In the genomic region with DNA sequence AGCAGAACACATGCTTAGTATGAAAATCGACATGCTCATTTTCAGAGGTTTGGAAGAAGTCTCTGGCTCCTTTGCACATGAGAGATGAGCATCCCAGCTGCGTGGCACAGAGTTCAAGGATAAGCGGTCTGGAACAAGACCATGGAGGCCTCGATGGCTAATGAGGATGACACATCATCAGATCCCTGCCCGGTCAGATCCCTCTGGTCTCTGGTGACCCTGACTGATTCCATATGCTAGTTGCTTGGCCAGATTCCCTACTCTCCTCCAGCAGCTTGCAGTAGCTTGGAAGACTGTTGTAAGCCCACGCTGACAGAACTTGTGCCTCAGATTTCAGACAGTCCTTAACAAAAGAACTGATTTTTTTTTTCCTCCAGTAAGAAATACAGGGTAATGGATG, we compare ENCODE assay signal across 12 mouse cellular contexts. TPM values are rescaled to one million over a fixed set of nuclear protein-coding genes. Genes with fewer than 3 reads are reported as not detected.
DNase-seq lines count a peak whose midpoint lies in the region; ATAC-seq and TF ChIP-seq lines count a peak whose summit lies in the region.
"Had no signal": no experiment of that assay in that cellular context is flagged by ENCODE, and none has a peak within 500 bp of the region (broad histone marks: within the 10 kb centered on the region; RNA-seq: fewer than 3 reads in every experiment).

No protein-coding gene starts in this region.

- no peaks in the 10 kb centered on the region for H3K9me3 ChIP-seq in heart, embryonic 10.5 days
- no peaks in the 10 kb centered on the region for H3K9me3 ChIP-seq in limb, embryonic 14.5 days (ENCODE audit: control insufficient read depth, low read length)
- no peaks in the 10 kb centered on the region for H3K9me3 ChIP-seq in liver, embryonic 12.5 days (replicated peaks)
- H3K9me3 ChIP-seq: heart, embryonic 15.5 days; midbrain, embryonic 15.5 days had no signal

- peak; percentile 20 to 40 for DNase-seq in heart, adult 18-20 months
- no peak for DNase-seq in heart, embryonic 10.5 days (ENCODE audit: low spot score)
- DNase-seq in ovary, postnatal 36 days (ENCODE audit: low spot score): peak; percentile 19
- DNase-seq in ovary, postnatal 14 days (ENCODE audit: low spot score): no peak
- DNase-seq in limb, embryonic 14.5 days (ENCODE audit: low spot score): peak; percentile 75
- no peak for DNase-seq in neural tube, embryonic 10.5 days (ENCODE audit: extremely low spot score, low spot score)
- DNase-seq in left cerebral cortex, adult 11 months (ENCODE audit: low spot score): no peak
- DNase-seq: right cerebral cortex, postnatal 25 days had no signal

- WGBS in heart, embryonic 10.5 days: 85% methylated on average over 6 of the region's 6 CpGs
- WGBS in limb, embryonic 14.5 days: 76% methylated on average over 6 of the region's 6 CpGs
- 66% methylated on average over 6 of the region's 6 CpGs for WGBS in liver, embryonic 12.5 days (ENCODE audit: insufficient replicate concordance)

- H3K4me1 ChIP-seq in heart, embryonic 10.5 days: no peaks in the 10 kb centered on the region
- no peaks in the 10 kb centered on the region for H3K4me1 ChIP-seq in limb, embryonic 14.5 days (ENCODE audit: control insufficient read depth, insufficient read depth, low read length)
- H3K4me1 ChIP-seq in liver, embryonic 12.5 days: no peaks in the 10 kb centered on the region
- H3K4me1 ChIP-seq: heart, embryonic 15.5 days; midbrain, embryonic 15.5 days had no signal

- TF ChIP-seq POLR2A in limb, embryonic 14.5 days (IDR thresholded peaks at IDR 0.05; ENCODE audit: borderline replicate concordance, extremely low read depth, insufficient read depth, insufficient read length): no peak

- no peak overlapping the region for H3K4me3 ChIP-seq in heart, embryonic 10.5 days
- no peak overlapping the region for H3K4me3 ChIP-seq in limb, embryonic 14.5 days (replicated peaks; ENCODE audit: low read length)
- no peak overlapping the region for H3K4me3 ChIP-seq in liver, embryonic 12.5 days
- H3K4me3 ChIP-seq: heart, embryonic 15.5 days; midbrain, embryonic 15.5 days had no signal

- H3K4me2 ChIP-seq in limb, embryonic 14.5 days (replicated peaks; ENCODE audit: low read depth, low read length, severe bottlenecking): no peak overlapping the region
- H3K4me2 ChIP-seq in liver, embryonic 12.5 days: no peak overlapping the region
- H3K4me2 ChIP-seq: heart, embryonic 15.5 days; midbrain, embryonic 15.5 days had no signal

- H3K9ac ChIP-seq in limb, embryonic 14.5 days (ENCODE audit: low read depth, low read length, severe bottlenecking): no peak overlapping the region
- no peak overlapping the region for H3K9ac ChIP-seq in liver, embryonic 12.5 days
- H3K9ac ChIP-seq: heart, embryonic 15.5 days; midbrain, embryonic 15.5 days had no signal

- no peak overlapping the region for H3K27ac ChIP-seq in heart, embryonic 10.5 days
- no peak overlapping the region for H3K27ac ChIP-seq in limb, embryonic 14.5 days (replicated peaks; ENCODE audit: low read depth, low read length)
- H3K27ac ChIP-seq in liver, embryonic 12.5 days: no peak overlapping the region
- H3K27ac ChIP-seq: heart, embryonic 15.5 days; midbrain, embryonic 15.5 days had no signal

- H3K36me3 ChIP-seq in heart, embryonic 10.5 days: no peaks in the 10 kb centered on the region
- H3K36me3 ChIP-seq in limb, embryonic 14.5 days (ENCODE audit: control insufficient read depth, insufficient read depth, low read length): no peaks in the 10 kb centered on the region
- no peaks in the 10 kb centered on the region for H3K36me3 ChIP-seq in liver, embryonic 12.5 days
- H3K36me3 ChIP-seq: heart, embryonic 15.5 days; midbrain, embryonic 15.5 days had no signal

- H3K27me3 ChIP-seq in heart, embryonic 10.5 days (ENCODE audit: insufficient read depth, poor library complexity, severe bottlenecking): no peaks in the 10 kb centered on the region
- H3K27me3 ChIP-seq in limb, embryonic 14.5 days (ENCODE audit: control insufficient read depth, insufficient read depth, low read length): no peaks in the 10 kb centered on the region
- no peaks in the 10 kb centered on the region for H3K27me3 ChIP-seq in liver, embryonic 12.5 days (replicated peaks)
- H3K27me3 ChIP-seq: heart, embryonic 15.5 days; midbrain, embryonic 15.5 days had no signal

- no peak for ATAC-seq in limb, embryonic 14.5 days (ENCODE audit: low FRiP score, low read depth)
- ATAC-seq in liver, embryonic 12.5 days: no peak
- ATAC-seq: midbrain, embryonic 15.5 days had no signal

RNA-seq across cellular contexts. Expression of gene Fgg, which starts 26.7 kb away (rescaled TPM):
- total RNA-seq in heart, adult 18-20 months (2021): not detected
- 0.70 and 40.7 TPM in 2 replicates for polyA plus RNA-seq in heart, embryonic 10.5 days (2016; fragmentation: Nextera tagmentation; extraction: Ambion mirVana)
- polyA plus RNA-seq in limb, embryonic 14.5 days (2012; rRNA removed): 0.68 and 0.77 TPM in 2 replicates
- 0.19 TPM in 1 of 2 replicates, not detected in the other for polyA plus RNA-seq in limb, embryonic 14.5 days (2014; fragmentation: Nextera tagmentation; extraction: Ambion mirVana)
- polyA plus RNA-seq in liver, embryonic 12.5 days (2016; fragmentation: Nextera tagmentation; extraction: Ambion mirVana): 170 and 179 TPM in 2 replicates
- total RNA-seq: layer of hippocampus, postnatal 14 days had no signal

RNA-seq across cellular contexts. Expression of gene Fga, which starts 45.1 kb away (rescaled TPM):
- total RNA-seq in heart, adult 18-20 months (2021): not detected
- 0.78 and 22.1 TPM in 2 replicates for polyA plus RNA-seq in heart, embryonic 10.5 days (2016; fragmentation: Nextera tagmentation; extraction: Ambion mirVana)
- polyA plus RNA-seq in limb, embryonic 14.5 days (2012; rRNA removed): 0.20 and 0.38 TPM in 2 replicates
- polyA plus RNA-seq in limb, embryonic 14.5 days (2014; fragmentation: Nextera tagmentation; extraction: Ambion mirVana): not detected in 2 replicates
- polyA plus RNA-seq in liver, embryonic 12.5 days (2016; fragmentation: Nextera tagmentation; extraction: Ambion mirVana): 190 and 194 TPM in 2 replicates
- total RNA-seq: layer of hippocampus, postnatal 14 days had no signal
- polyA plus RNA-seq: midbrain, embryonic 15.5 days had no signal

Comparison
In these comparisons a context has a peak if more than half of its experiments do, and no peak if none do; other contexts are left out.
1. DNase-seq: peak in heart, adult 18-20 months (2 of 2), ovary, postnatal 36 days (single experiment) and limb, embryonic 14.5 days (single experiment); none in heart, embryonic 10.5 days (single experiment), ovary, postnatal 14 days (single experiment), neural tube, embryonic 10.5 days (single experiment) and left cerebral cortex, adult 11 months (single experiment).